Mouse (Mus musculus) bone marrow macrophage, adult 2 months (primary cell): ENCODE results near the gene Dync1h1.

Experiments used
- CTCF ChIP-seq: IDR thresholded peaks from 2 replicates; pipeline ENCODE4 v1.5.1; 2012; ENCODE audit warnings: low read depth, mild to moderate bottlenecking, low read length, moderate library complexity
- POLR2A ChIP-seq: IDR thresholded peaks from 2 replicates; pipeline ENCODE4 v1.6.1; 2012; ENCODE audit warnings: mild to moderate bottlenecking, low read depth, low read length, borderline replicate concordance

DNA sequence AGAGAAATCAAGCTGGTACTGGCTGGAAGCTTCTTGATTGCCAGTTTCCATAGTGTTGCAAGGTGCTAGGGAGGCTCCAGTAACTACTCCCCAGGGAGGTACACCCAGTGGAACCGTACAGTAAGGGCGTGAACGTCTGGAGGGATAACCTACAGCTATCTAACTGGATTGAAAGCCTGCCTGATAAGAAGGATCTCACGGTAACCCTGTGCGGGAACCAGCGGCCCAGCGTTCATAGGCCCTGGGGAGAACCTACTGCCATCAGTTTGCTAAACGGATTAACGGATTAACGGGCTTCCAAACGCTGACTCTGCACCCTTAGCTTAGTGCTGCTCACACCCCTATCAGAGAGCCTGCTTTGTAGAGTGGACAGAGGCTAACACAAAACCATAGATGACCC is 37.9 kb upstream of the Dync1h1 start:
- TF ChIP-seq CTCF: no peak
- TF ChIP-seq POLR2A: no peak
